ENCODE assay signal across 28 mouse cellular contexts in genomic region chr4:131128646-131129045, GRCm38 (mm10).
DNase-seq lines count a peak whose midpoint lies in the region; ATAC-seq and TF ChIP-seq lines count a peak whose summit lies in the region.
"Had no signal": no experiment of that assay in that cellular context is flagged by ENCODE, and none has a peak within 500 bp of the region (broad histone marks: within the 10 kb centered on the region; RNA-seq: fewer than 3 reads in every experiment).

No protein-coding gene starts in this region.

- H3K27me3 ChIP-seq in forebrain, embryonic 10.5 days (ENCODE audit: poor library complexity, severe bottlenecking), result peaks cover 16% of the 10 kb centered on the region
- H3K27me3 ChIP-seq in forebrain, embryonic 15.5 days, result no peaks in the 10 kb centered on the region
- H3K27me3 ChIP-seq in midbrain, embryonic 13.5 days, result no peaks in the 10 kb centered on the region
- H3K27me3 ChIP-seq in midbrain, embryonic 11.5 days (ENCODE audit: control insufficient read depth, insufficient read depth, low read length), result no peaks in the 10 kb centered on the region; the same call in 1 of the 2 replicates
- H3K27me3 ChIP-seq: forebrain, embryonic 13.5 days; intestine, embryonic 15.5 days had no signal

- no peak overlapping the region for H3K4me3 ChIP-seq in forebrain, embryonic 10.5 days
- H3K4me3 ChIP-seq in forebrain, embryonic 15.5 days, result no peak overlapping the region
- no peak overlapping the region for H3K4me3 ChIP-seq in midbrain, embryonic 13.5 days (replicated peaks)
- no peak overlapping the region for H3K4me3 ChIP-seq in midbrain, embryonic 11.5 days (ENCODE audit: low read depth, low read length)
- H3K4me3 ChIP-seq: embryonic facial prominence, embryonic 12.5 days; erythroblast, embryonic 14.5 days; forebrain, embryonic 13.5 days; gastrocnemius, adult 2 months; heart, adult 2 months; heart, embryonic 10.5 days; heart, embryonic 13.5 days; hindbrain, embryonic 13.5 days; intestine, embryonic 15.5 days had no signal

- no peak overlapping the region for H3K4me2 ChIP-seq in forebrain, embryonic 15.5 days (replicated peaks)
- no peak overlapping the region for H3K4me2 ChIP-seq in midbrain, embryonic 13.5 days (replicated peaks)
- no peak overlapping the region for H3K4me2 ChIP-seq in midbrain, embryonic 11.5 days
- H3K4me2 ChIP-seq: embryonic facial prominence, embryonic 12.5 days; forebrain, embryonic 13.5 days; heart, embryonic 13.5 days; hindbrain, embryonic 13.5 days; intestine, embryonic 15.5 days had no signal

- H3K4me1 ChIP-seq in forebrain, embryonic 10.5 days, result peaks cover 42% of the 10 kb centered on the region
- peaks cover 8% of the 10 kb centered on the region for H3K4me1 ChIP-seq in forebrain, embryonic 15.5 days
- H3K4me1 ChIP-seq in midbrain, embryonic 13.5 days (replicated peaks), result peaks cover 20% of the 10 kb centered on the region
- H3K4me1 ChIP-seq in midbrain, embryonic 11.5 days (ENCODE audit: control insufficient read depth, insufficient read depth, low read length), result peaks cover 6% of the 10 kb centered on the region
- H3K4me1 ChIP-seq: embryonic facial prominence, embryonic 12.5 days; intestine, embryonic 15.5 days had no signal

- DNase-seq in forebrain, embryonic 10.5 days (ENCODE audit: extremely low spot score, low spot score), result no peak
- no peak for DNase-seq in midbrain, embryonic 11.5 days (ENCODE audit: low spot score, missing footprints)
- peak; percentile 40 for DNase-seq in brain, embryonic 14.5 days (ENCODE audit: low read depth)
- DNase-seq in retina, postnatal 1 day, result peak; percentile 90
- no peak for DNase-seq in gastrocnemius, postnatal 4 days (ENCODE audit: low spot score in 2 of 2)
- DNase-seq: adrenal gland, adult 2 months; adrenal gland, postnatal 14 days; cerebellum, adult 11-12 months; cerebellum, adult 9-10 months; cerebellum, postnatal 14 days; forebrain, postnatal 0 days; gastrocnemius, adult 2 months; gastrocnemius, postnatal 14 days; heart, adult 2 months; heart, postnatal 14 days; heart, postnatal 4 days; kidney, adult 11 months had no signal

- peak overlapping the region; percentile 1; the same call in 1 of the 2 replicates for H3K27ac ChIP-seq in forebrain, embryonic 10.5 days
- no peak overlapping the region for H3K27ac ChIP-seq in forebrain, embryonic 15.5 days (replicated peaks)
- 0 out of 2 replicates have a peak overlapping the region, but pooled peaks have one; percentile 35 for H3K27ac ChIP-seq in midbrain, embryonic 13.5 days
- H3K27ac ChIP-seq in midbrain, embryonic 11.5 days (ENCODE audit: low read depth, low read length), result no peak overlapping the region
- H3K27ac ChIP-seq: embryonic facial prominence, embryonic 12.5 days; forebrain, embryonic 13.5 days; gastrocnemius, adult 2 months; heart, adult 2 months; heart, embryonic 10.5 days; heart, embryonic 13.5 days; hindbrain, embryonic 13.5 days; intestine, embryonic 15.5 days had no signal

- WGBS in forebrain, embryonic 10.5 days, result 32% methylated on average over 3 of the region's 3 CpGs
- WGBS in forebrain, embryonic 15.5 days, result 33% methylated on average over 3 of the region's 3 CpGs
- 27% methylated on average over 3 of the region's 3 CpGs for WGBS in midbrain, embryonic 13.5 days
- WGBS in midbrain, embryonic 11.5 days, result 31% methylated on average over 3 of the region's 3 CpGs

- H3K9ac ChIP-seq in forebrain, embryonic 15.5 days (replicated peaks), result no peak overlapping the region
- no peak overlapping the region for H3K9ac ChIP-seq in midbrain, embryonic 13.5 days (replicated peaks)
- H3K9ac ChIP-seq in midbrain, embryonic 11.5 days (ENCODE audit: low read length), result no peak overlapping the region
- H3K9ac ChIP-seq: embryonic facial prominence, embryonic 12.5 days; forebrain, embryonic 13.5 days; forebrain, postnatal 0 days; heart, embryonic 13.5 days; hindbrain, embryonic 13.5 days; intestine, embryonic 15.5 days had no signal

- no peak for TF ChIP-seq CTCF in brain, embryonic 14.5 days (IDR thresholded peaks at IDR 0.05; ENCODE audit: borderline replicate concordance, extremely low read depth, insufficient read depth, insufficient read length)

- no peak for TF ChIP-seq POLR2A in brain, embryonic 14.5 days (IDR thresholded peaks at IDR 0.05; ENCODE audit: borderline replicate concordance, extremely low read depth, insufficient read depth, insufficient read length, poor library complexity, severe bottlenecking)

- no peaks in the 10 kb centered on the region for H3K36me3 ChIP-seq in forebrain, embryonic 10.5 days (replicated peaks)
- H3K36me3 ChIP-seq in forebrain, embryonic 15.5 days, result no peaks in the 10 kb centered on the region
- H3K36me3 ChIP-seq in midbrain, embryonic 13.5 days, result no peaks in the 10 kb centered on the region
- H3K36me3 ChIP-seq in midbrain, embryonic 11.5 days (ENCODE audit: control insufficient read depth, insufficient read depth, low read length), result no peaks in the 10 kb centered on the region
- H3K36me3 ChIP-seq: embryonic facial prominence, embryonic 12.5 days; heart, embryonic 10.5 days; heart, embryonic 13.5 days; hindbrain, embryonic 13.5 days; intestine, embryonic 15.5 days had no signal

- no peak for ATAC-seq in forebrain, embryonic 15.5 days (replicated peaks)
- no peak for ATAC-seq in midbrain, embryonic 13.5 days
- ATAC-seq in midbrain, embryonic 11.5 days (ENCODE audit: low FRiP score), result no peak
- ATAC-seq: CD4-positive, CD25-positive, alpha-beta regulatory T cell, adult 4 months; forebrain, embryonic 13.5 days; forebrain, postnatal 0 days; hindbrain, embryonic 16.5 days; intestine, embryonic 15.5 days had no signal

- H3K9me3 ChIP-seq in forebrain, embryonic 10.5 days, result no peaks in the 10 kb centered on the region
- H3K9me3 ChIP-seq in forebrain, embryonic 15.5 days, result no peaks in the 10 kb centered on the region
- H3K9me3 ChIP-seq in midbrain, embryonic 13.5 days, result no peaks in the 10 kb centered on the region
- no peaks in the 10 kb centered on the region for H3K9me3 ChIP-seq in midbrain, embryonic 11.5 days (ENCODE audit: control insufficient read depth, low read length)
- H3K9me3 ChIP-seq: embryonic facial prominence, embryonic 12.5 days; forebrain, embryonic 13.5 days; heart, embryonic 10.5 days; heart, embryonic 13.5 days; hindbrain, embryonic 13.5 days; intestine, embryonic 15.5 days had no signal

Comparison
In these comparisons a context has a peak if more than half of its experiments do, and no peak if none do; other contexts are left out.
1. H3K27ac ChIP-seq: peak in forebrain, embryonic 10.5 days (single experiment) and midbrain, embryonic 13.5 days (single experiment); none in forebrain, embryonic 15.5 days (single experiment) and midbrain, embryonic 11.5 days (single experiment).
2. DNase-seq: peak in brain, embryonic 14.5 days (single experiment) and retina, postnatal 1 day (single experiment); none in forebrain, embryonic 10.5 days (single experiment), midbrain, embryonic 11.5 days (single experiment) and gastrocnemius, postnatal 4 days (0 of 2).